Mouse (Mus musculus): ENCODE data around the gene Gna15. TPM values are rescaled to one million over a fixed set of nuclear protein-coding genes. Genes with fewer than 3 reads are reported as not detected.

The Gna15 gene
- polyA plus RNA-seq, 1 experiment, result 3.7 TPM

GRCm38 (mm10) chr10:81455181-81455895 is 68.7 kb downstream of the Gna15 start, which contains the start of gene Nfic:
TSS of gene Nfic (minus strand) at chr10:81455635.
- no peak for DNase-seq (ENCODE audit: extremely low spot score in 1 of 2, low spot score in 1 of 2)

GRCm38 (mm10) chr10:81454106-81454505 is 69.9 kb downstream of the Gna15 start:
- DNase-seq (ENCODE audit: extremely low spot score in 1 of 2, low spot score in 1 of 2), result no peak

- no peak for DNase-seq (ENCODE audit: extremely low spot score in 1 of 2, low spot score in 1 of 2)
Observed at GRCm38 (mm10) chr10:81452947-81453288, 71.1 kb downstream of the Gna15 start.

Other genes with a start within 250 kb of the Gna15 start
- gene Tjp3, start 232.6 kb downstream of the Gna15 start, polyA plus RNA-seq (2012; rRNA removed), result 0.34 and 0.46 TPM in 2 replicates
- 326 and 360 TPM in 2 replicates for gene Pip5k1c, start 231.3 kb downstream of the Gna15 start, polyA plus RNA-seq (2012; rRNA removed)
- gene Cactin, start 203.1 kb downstream of the Gna15 start, polyA plus RNA-seq (2012; rRNA removed), result 31.5 and 31.9 TPM in 2 replicates
- 2.3 and 3.3 TPM in 2 replicates for gene Tbxa2r, start 195.5 kb downstream of the Gna15 start, polyA plus RNA-seq (2012; rRNA removed)
- 0.96 and 1.1 TPM in 2 replicates for gene Gipc3, start 181.0 kb downstream of the Gna15 start, polyA plus RNA-seq (2012; rRNA removed)
- gene Hmg20b, start 173.7 kb downstream of the Gna15 start, polyA plus RNA-seq (2012; rRNA removed), result 36.3 and 40.8 TPM in 2 replicates
- gene Mfsd12, start 166.7 kb downstream of the Gna15 start, polyA plus RNA-seq (2012; rRNA removed), result 27.5 and 29.5 TPM in 2 replicates
- gene 4930404N11Rik, start 158.4 kb downstream of the Gna15 start, polyA plus RNA-seq (2012; rRNA removed), result 0.67 and 0.68 TPM in 2 replicates
- 66.9 and 71.6 TPM in 2 replicates for gene Fzr1, start 145.7 kb downstream of the Gna15 start, polyA plus RNA-seq (2012; rRNA removed)
- 92.2 and 105 TPM in 2 replicates for gene Dohh, start 139.8 kb downstream of the Gna15 start, polyA plus RNA-seq (2012; rRNA removed)
- 6.9 and 8.9 TPM in 2 replicates for gene Gm48551, start 139.8 kb downstream of the Gna15 start, polyA plus RNA-seq (2012; rRNA removed)
- 7.4 and 10.1 TPM in 2 replicates for gene Gm48552, start 135.2 kb downstream of the Gna15 start, polyA plus RNA-seq (2012; rRNA removed)
- gene Smim24, start 131.2 kb downstream of the Gna15 start, polyA plus RNA-seq (2012; rRNA removed), result 3.6 and 4.5 TPM in 2 replicates
- 39.6 and 47.7 TPM in 2 replicates for gene Nfic, start 68.6 kb downstream of the Gna15 start, polyA plus RNA-seq (2012; rRNA removed)
- 345 and 388 TPM in 2 replicates for gene Celf5, start 41.5 kb downstream of the Gna15 start, polyA plus RNA-seq (2012; rRNA removed)
- 120 and 134 TPM in 2 replicates for gene Ncln, start 27.8 kb downstream of the Gna15 start, polyA plus RNA-seq (2012; rRNA removed)
- gene S1pr4, start 24.1 kb downstream of the Gna15 start, polyA plus RNA-seq (2012; rRNA removed), result 0.94 and 1.1 TPM in 2 replicates
- 147 and 150 TPM in 2 replicates for gene Gna11, start 21.0 kb upstream of the Gna15 start, polyA plus RNA-seq (2012; rRNA removed)
- gene Aes, start 35.3 kb upstream of the Gna15 start, polyA plus RNA-seq (2012; rRNA removed), result 867 and 972 TPM in 2 replicates
- gene Tle2, start 50.3 kb upstream of the Gna15 start, polyA plus RNA-seq (2012; rRNA removed), result 120 and 136 TPM in 2 replicates
- 12.8 and 17.4 TPM in 2 replicates for gene Tle6, start 76.8 kb upstream of the Gna15 start, polyA plus RNA-seq (2012; rRNA removed)
- gene BC025920, start 82.0 kb upstream of the Gna15 start, polyA plus RNA-seq (2012; rRNA removed), result 4.1 and 5.2 TPM in 2 replicates
- 33.9 and 36.2 TPM in 2 replicates for gene Sirt6, start 103.6 kb upstream of the Gna15 start, polyA plus RNA-seq (2012; rRNA removed)
- 106 and 108 TPM in 2 replicates for gene Ankrd24, start 104.3 kb upstream of the Gna15 start, polyA plus RNA-seq (2012; rRNA removed)
- gene Gm10778, start 124.8 kb upstream of the Gna15 start, polyA plus RNA-seq (2012; rRNA removed), result 2.9 and 3.3 TPM in 2 replicates
- gene Zfp433, start 180.6 kb upstream of the Gna15 start, polyA plus RNA-seq (2012; rRNA removed), result 6.4 and 6.5 TPM in 2 replicates
- gene Gm3055, start 246.9 kb upstream of the Gna15 start, polyA plus RNA-seq (2012; rRNA removed), result 6.4 and 8.2 TPM in 2 replicates

All from frontal cortex, adult 2 months (tissue).